ENCODE assay signal across 8 mouse cellular contexts in the genomic region with DNA sequence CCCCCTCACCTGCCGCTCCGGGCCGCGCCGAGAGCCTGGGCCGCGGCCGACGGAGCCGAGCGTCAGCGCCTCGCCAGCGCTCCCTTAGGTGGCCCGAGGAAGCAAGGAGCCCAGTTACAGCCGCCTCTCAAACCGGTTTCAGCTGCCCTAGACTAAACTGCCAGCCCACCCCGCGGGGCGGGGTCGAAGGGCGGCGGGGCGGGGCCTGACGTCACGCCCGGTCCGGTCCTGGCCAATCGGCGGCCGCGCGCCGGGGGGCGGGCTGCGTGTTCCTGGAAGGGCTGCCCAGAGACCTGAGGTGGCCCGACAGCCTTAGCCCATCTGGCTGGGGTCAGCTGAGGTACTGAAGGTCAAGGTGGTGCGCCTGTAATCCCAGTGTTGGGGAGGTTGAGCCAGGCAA. TPM values are rescaled to one million over a fixed set of nuclear protein-coding genes. Genes with fewer than 3 reads are reported as not detected.
A peak's percentile ranks its signal among the peaks of the same experiment; 100 is the strongest.
DNase-seq lines count a peak whose midpoint lies in the region; ATAC-seq lines count a peak whose summit lies in the region.

No protein-coding gene starts in this region.

- ATAC-seq in common myeloid progenitor, adult 5-6 weeks (replicated peaks; ENCODE audit: low read depth, poor library complexity, severe bottlenecking), result peak; percentile 84
- ATAC-seq in megakaryocyte progenitor cell, adult 5-6 weeks (replicated peaks; ENCODE audit: poor library complexity), result peak; percentile 79

- DNase-seq in ZHBTc4 (ENCODE audit: low read depth, low spot score), result peak; percentile 98
- peak; percentile 98 to 99 for DNase-seq in gastrocnemius, adult 8-10 months (ENCODE audit: low spot score in 2 of 2)
- DNase-seq in induced T-regulatory cell, adult 2 months (ENCODE audit: low read depth), result peak; percentile 96
- peak; percentile 91 to 96 for DNase-seq in left cerebral cortex, adult 9 months (ENCODE audit: low spot score in 2 of 2)
- peak; percentile 97 for DNase-seq in right cerebral cortex, postnatal 14 days
- peak; percentile 97 to 98 for DNase-seq in urinary bladder, postnatal 36 days (ENCODE audit: low spot score in 2 of 2)

RNA-seq across cellular contexts. Expression of a gene that starts 9.5 kb away (rescaled TPM):
- total RNA-seq in common myeloid progenitor, adult 5-6 weeks (2017), result 29.5 and 61.5 TPM in 2 replicates
- total RNA-seq in gastrocnemius, adult 8-10 months (2022), result 100 to 1,000 TPM; 207 to 271 (median 240) TPM
- total RNA-seq in megakaryocyte progenitor cell, adult 5-6 weeks (2015), result 28.9 and 32.2 TPM in 2 replicates
- 17.9 and 23.1 TPM in 2 replicates for total RNA-seq in megakaryocyte progenitor cell, adult 5-6 weeks (2017)

Comparison
In these comparisons a context has a peak if more than half of its experiments do, and no peak if none do; other contexts are left out.
1. Peak in every context shown above with its lines: DNase-seq and ATAC-seq.